Mouse (Mus musculus): ENCODE data around the gene Anp32a.

Gene Anp32a

DNA sequence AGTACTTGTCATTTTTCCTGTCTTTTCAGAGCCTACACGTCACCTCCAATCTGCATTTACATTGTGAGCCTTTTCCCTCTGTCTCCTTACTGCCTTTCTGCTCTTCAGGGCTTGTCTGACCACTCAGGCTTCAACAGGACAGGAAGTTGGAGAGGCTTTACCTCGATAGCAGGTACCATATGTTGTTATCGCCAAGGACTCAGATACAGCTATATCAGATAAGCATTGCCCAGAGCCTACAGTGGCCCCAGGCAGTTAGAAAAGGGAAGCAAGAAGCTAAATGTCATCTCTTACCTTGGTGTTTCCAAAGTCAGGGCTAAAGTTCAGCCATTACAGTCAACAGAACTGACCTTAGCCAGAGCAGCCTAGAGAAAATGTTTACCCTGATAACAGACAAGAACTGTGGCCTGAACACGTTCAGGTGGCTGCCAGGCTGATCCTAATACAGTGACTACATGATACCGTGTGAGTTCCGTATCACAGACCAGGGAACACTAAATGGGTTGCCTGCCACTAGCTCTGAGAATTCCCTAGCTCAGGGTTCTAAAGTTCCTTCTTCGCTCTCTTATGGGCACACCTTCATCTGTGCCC, 65.4 kb downstream of the Anp32a start:
- no peak for DNase-seq (ENCODE audit: low read depth, low spot score)

DNA sequence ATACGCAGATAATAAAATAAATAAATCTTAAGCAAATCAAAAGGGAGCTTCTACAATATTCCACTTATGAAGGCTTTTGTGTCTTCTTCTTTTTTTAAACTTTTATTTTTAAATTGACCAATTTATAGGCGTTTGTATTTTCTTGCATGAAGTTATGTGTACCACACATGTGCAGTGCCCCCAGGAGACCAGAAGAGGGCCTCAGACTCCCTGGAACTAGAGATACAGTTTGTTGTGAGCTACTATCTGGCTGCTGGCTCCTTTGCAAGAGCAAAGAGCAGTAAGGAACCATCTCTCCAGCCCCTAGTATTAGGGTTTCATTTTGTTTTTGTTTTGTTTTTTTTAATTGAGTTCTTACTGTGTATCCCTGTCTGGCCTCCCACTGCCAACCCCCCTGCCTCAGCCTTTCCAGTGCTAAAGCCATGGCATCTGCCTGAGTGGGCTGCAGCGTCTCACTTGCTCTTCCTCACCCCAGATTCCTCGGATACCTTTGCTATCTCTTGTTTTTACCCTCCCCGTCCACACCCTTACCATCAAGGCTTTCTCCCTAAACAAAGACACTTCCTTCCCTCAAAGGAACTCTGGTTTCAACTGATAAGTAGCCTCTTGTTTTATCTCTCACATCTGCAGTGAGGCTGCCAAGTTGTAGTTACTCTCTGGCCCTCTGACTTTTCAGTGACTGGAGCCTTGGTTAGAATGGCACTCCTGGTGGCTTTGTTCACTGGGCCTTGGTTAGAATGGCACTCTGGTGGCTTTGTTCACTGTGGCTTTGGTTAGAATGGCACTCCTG, 66.5 kb downstream of the Anp32a start:
- DNase-seq (ENCODE audit: low read depth, low spot score): no peak

DNA sequence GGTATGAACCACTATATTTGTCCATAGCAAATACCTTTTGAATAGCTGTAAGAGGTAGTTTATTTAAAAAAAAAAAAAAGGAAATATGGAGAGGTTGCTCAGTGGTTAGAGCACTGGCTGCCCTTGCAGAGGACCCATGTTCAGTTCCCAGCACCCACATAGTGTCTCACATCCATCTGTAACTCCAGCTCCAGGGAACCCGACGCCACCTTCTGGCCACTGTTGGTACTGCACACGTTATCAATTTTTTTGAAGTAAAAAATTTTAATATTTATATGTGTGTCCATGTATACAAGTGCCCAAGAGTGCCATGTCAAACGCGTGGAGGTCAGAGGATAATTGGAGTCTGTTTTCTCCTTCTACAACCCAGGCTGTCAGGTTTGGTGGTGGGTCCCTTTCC, 77.6 kb downstream of the Anp32a start:
- DNase-seq (ENCODE audit: low read depth, low spot score): no peak

- DNase-seq (ENCODE audit: low read depth, low spot score): no peak
These were observed 79.3 kb downstream of the Anp32a start for GRCm38 (mm10) chr9:62420261-62420917.

DNA sequence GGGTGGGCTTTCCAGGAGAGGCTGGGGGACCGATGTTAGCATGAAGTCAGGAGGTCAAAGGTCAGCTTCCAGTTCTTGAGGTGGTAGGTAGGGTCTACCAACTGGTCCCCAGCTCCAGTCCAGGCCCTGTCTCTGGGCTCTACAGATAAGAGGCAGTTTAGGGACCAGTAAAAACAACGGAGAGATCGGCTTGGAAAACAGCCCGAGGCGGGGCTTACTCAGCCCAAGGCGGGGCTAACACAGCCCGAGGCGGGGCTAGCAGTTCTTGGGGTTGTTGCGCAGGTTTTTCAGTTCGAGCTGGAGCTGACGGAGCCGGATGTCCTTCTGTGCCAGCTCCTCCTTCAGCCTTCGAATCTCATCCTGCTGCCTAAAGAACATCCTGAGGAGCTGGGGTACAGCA, 79.9 kb downstream of the Anp32a start:
- DNase-seq (ENCODE audit: low read depth, low spot score): no peak

GRCm38 (mm10) chr9:62421911-62422310, 80.8 kb downstream of the Anp32a start:
- no peak for DNase-seq (ENCODE audit: low read depth, low spot score)

GRCm38 (mm10) chr9:62422926-62423325, 81.8 kb downstream of the Anp32a start:
- DNase-seq (ENCODE audit: low read depth, low spot score): no peak

- no peak for DNase-seq (ENCODE audit: low read depth, low spot score)
These were observed 82.8 kb downstream of the Anp32a start for GRCm38 (mm10) chr9:62423871-62424270.

- no peak for DNase-seq (ENCODE audit: low read depth, low spot score)
These were observed 84.2 kb downstream of the Anp32a start for GRCm38 (mm10) chr9:62425265-62425664.

GRCm38 (mm10) chr9:62426021-62426420, 84.9 kb downstream of the Anp32a start:
- DNase-seq (ENCODE audit: low read depth, low spot score): no peak

DNA sequence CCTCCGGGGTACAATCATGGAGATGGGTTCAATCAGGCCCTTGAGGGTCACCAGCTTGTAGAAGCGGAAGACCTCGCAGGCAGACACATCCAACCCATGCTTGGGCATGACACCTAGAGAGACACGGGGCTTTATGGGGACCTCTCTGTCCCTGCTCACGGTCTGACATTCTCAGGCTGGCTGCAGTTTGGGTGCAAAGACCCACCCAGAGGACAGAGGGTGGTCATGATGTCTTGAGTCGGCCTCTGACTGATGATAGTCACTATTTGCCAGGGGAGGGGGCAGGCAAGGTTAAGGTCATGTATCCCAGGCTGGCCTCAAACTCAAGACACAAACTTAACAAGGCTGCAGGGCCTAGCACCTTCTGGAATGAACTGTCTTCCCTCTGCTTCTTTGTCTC, 85.4 kb downstream of the Anp32a start:
- no peak for DNase-seq (ENCODE audit: low read depth, low spot score)

DNA sequence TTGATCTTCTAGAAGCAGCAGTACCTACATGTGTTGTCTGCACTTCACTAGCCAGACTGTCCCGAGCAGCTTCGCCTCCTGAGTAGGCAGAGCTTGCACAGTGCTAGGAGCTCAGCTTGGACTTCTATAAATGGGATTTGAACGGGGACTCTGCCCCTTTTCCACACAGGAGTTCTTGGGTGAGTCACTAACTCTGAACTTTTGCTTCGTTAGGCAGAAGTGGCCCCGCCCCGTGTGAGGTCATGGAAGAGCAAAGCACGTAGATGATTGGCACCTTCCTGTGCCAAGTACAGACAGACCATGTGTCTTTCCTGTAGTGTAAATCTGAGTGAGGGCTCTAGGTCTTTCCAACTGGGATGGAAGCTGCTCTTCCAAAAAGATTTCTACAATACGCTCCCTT, 85.9 kb downstream of the Anp32a start:
- DNase-seq (ENCODE audit: low read depth, low spot score): peak; percentile 87

Measured in 3T3-L1 (cell line).